ENCODE assay signal across 11 mouse cellular contexts in the genomic region with DNA sequence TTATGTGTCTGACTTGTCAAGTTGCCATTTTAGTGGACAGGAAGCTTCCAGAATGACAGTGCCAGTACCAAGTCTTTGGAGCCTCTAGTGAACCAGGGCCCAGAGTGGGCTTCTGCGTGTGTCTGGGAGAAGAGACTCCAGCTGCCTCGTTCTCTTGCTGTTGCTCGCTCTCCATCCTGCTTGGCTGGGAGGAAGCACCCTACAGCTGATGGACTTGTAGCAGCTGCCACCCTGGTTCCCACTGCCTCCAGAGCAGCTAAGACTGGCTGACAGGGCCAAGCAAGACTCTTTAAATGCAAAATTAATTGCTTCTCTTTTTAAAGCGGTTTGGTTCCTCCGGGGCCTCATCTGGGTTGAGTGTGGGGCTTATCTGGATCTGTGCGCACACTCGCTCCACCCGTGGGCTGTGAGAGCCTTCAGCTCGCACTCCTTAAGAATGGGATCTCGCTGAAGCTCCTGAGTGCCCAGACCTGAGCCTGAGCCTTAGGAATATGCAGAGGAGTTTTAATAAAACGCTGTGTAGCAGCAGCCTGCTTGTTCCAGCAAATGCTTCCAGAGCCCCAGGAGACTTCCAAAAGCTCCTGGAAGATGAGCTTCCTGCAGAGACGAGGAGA.
DNase-seq lines count a peak whose midpoint lies in the region; ATAC-seq and TF ChIP-seq lines count a peak whose summit lies in the region.
"Had no signal": no experiment of that assay in that cellular context is flagged by ENCODE, and none has a peak within 500 bp of the region (broad histone marks: within the 10 kb centered on the region; RNA-seq: fewer than 3 reads in every experiment).

No protein-coding gene starts in this region.

- peaks cover 37% of the 10 kb centered on the region for H3K36me3 ChIP-seq in liver, embryonic 12.5 days
- H3K36me3 ChIP-seq in liver, postnatal 0 days (replicated peaks; ENCODE audit: insufficient read depth, low read length), result peaks cover 14% of the 10 kb centered on the region
- H3K36me3 ChIP-seq in forebrain, embryonic 15.5 days, result peaks cover 16% of the 10 kb centered on the region
- peaks cover 29% of the 10 kb centered on the region for H3K36me3 ChIP-seq in hindbrain, embryonic 13.5 days
- H3K36me3 ChIP-seq in neural tube, embryonic 13.5 days, result peaks cover 29% of the 10 kb centered on the region

- H3K27me3 ChIP-seq in liver, embryonic 12.5 days (replicated peaks), result no peaks in the 10 kb centered on the region
- H3K27me3 ChIP-seq in liver, postnatal 0 days (ENCODE audit: insufficient read depth, low read length), result no peaks in the 10 kb centered on the region
- H3K27me3 ChIP-seq in forebrain, embryonic 15.5 days, result no peaks in the 10 kb centered on the region
- no peaks in the 10 kb centered on the region for H3K27me3 ChIP-seq in hindbrain, embryonic 13.5 days
- no peaks in the 10 kb centered on the region for H3K27me3 ChIP-seq in neural tube, embryonic 13.5 days

- no peak overlapping the region for H3K4me3 ChIP-seq in liver, embryonic 12.5 days
- H3K4me3 ChIP-seq in liver, postnatal 0 days (ENCODE audit: low read depth, low read length), result no peak overlapping the region
- no peak overlapping the region for H3K4me3 ChIP-seq in forebrain, embryonic 15.5 days
- no peak overlapping the region for H3K4me3 ChIP-seq in hindbrain, embryonic 13.5 days
- H3K4me3 ChIP-seq in neural tube, embryonic 13.5 days, result no peak overlapping the region
- H3K4me3 ChIP-seq: erythroblast, embryonic 14.5 days had no signal

- TF ChIP-seq EP300 in liver, postnatal 0 days (IDR thresholded peaks at IDR 0.05; ENCODE audit: low read depth), result no peak

- H3K9ac ChIP-seq in liver, embryonic 12.5 days, result no peak overlapping the region; the same call in 1 of the 2 replicates
- no peak overlapping the region for H3K9ac ChIP-seq in liver, postnatal 0 days (replicated peaks)
- no peak overlapping the region for H3K9ac ChIP-seq in forebrain, embryonic 15.5 days (replicated peaks)
- peak overlapping the region; percentile 39; the same call in 1 of the 2 replicates for H3K9ac ChIP-seq in hindbrain, embryonic 13.5 days
- peak overlapping the region; percentile 6; the same call in 1 of the 2 replicates for H3K9ac ChIP-seq in neural tube, embryonic 13.5 days

- H3K4me1 ChIP-seq in liver, embryonic 12.5 days, result peaks cover 57% of the 10 kb centered on the region
- peaks cover 12% of the 10 kb centered on the region for H3K4me1 ChIP-seq in liver, postnatal 0 days (ENCODE audit: insufficient read depth)
- peaks cover 55% of the 10 kb centered on the region for H3K4me1 ChIP-seq in forebrain, embryonic 15.5 days
- H3K4me1 ChIP-seq in hindbrain, embryonic 13.5 days (replicated peaks), result peaks cover 66% of the 10 kb centered on the region
- peaks cover 55% of the 10 kb centered on the region for H3K4me1 ChIP-seq in neural tube, embryonic 13.5 days (replicated peaks)

- WGBS in liver, embryonic 12.5 days (ENCODE audit: insufficient replicate concordance), result 34% methylated on average over 12 of the region's 12 CpGs
- WGBS in liver, postnatal 0 days (ENCODE audit: insufficient replicate concordance), result 45% methylated on average over 12 of the region's 12 CpGs
- 43% methylated on average over 12 of the region's 12 CpGs for WGBS in forebrain, embryonic 15.5 days
- WGBS in hindbrain, embryonic 13.5 days, result 34% methylated on average over 12 of the region's 12 CpGs
- 31% methylated on average over 12 of the region's 12 CpGs for WGBS in neural tube, embryonic 13.5 days

- DNase-seq in liver, postnatal 0 days, result no peak
- no peak for DNase-seq in spleen, adult 12 weeks (ENCODE audit: low spot score)
- DNase-seq in right cerebral cortex, postnatal 25 days, result no peak
- DNase-seq: heart, adult 11 months; heart, postnatal 10 days; thymus, postnatal 4 days had no signal

- peak overlapping the region; percentile 34; the same call in 1 of the 2 replicates for H3K27ac ChIP-seq in liver, embryonic 12.5 days
- no peak overlapping the region for H3K27ac ChIP-seq in liver, postnatal 0 days (ENCODE audit: low read depth)
- peak overlapping the region; percentile 76 for H3K27ac ChIP-seq in forebrain, embryonic 15.5 days (replicated peaks)
- H3K27ac ChIP-seq in hindbrain, embryonic 13.5 days, result peak overlapping the region; percentile 80
- H3K27ac ChIP-seq in neural tube, embryonic 13.5 days (replicated peaks), result peak overlapping the region; percentile 71

- ATAC-seq in liver, embryonic 12.5 days, result no peak
- ATAC-seq in liver, postnatal 0 days, result no peak
- ATAC-seq in forebrain, embryonic 15.5 days (replicated peaks), result peak; percentile 48; the same call in 1 of the 2 replicates
- peak; percentile 50; the same call in 1 of the 2 replicates for ATAC-seq in hindbrain, embryonic 13.5 days (ENCODE audit: low FRiP score)
- peak; percentile 44; the same call in 1 of the 2 replicates for ATAC-seq in neural tube, embryonic 13.5 days (ENCODE audit: low read depth)

- no peak for TF ChIP-seq CTCF in liver, postnatal 0 days (IDR thresholded peaks at IDR 0.05; ENCODE audit: low read depth)

- H3K4me2 ChIP-seq in liver, embryonic 12.5 days, result peak overlapping the region; percentile 21
- H3K4me2 ChIP-seq in liver, postnatal 0 days (ENCODE audit: low read depth, low read length), result no peak overlapping the region
- no peak overlapping the region for H3K4me2 ChIP-seq in forebrain, embryonic 15.5 days (replicated peaks)
- H3K4me2 ChIP-seq in hindbrain, embryonic 13.5 days, result peak overlapping the region; percentile 31
- H3K4me2 ChIP-seq in neural tube, embryonic 13.5 days, result no peak overlapping the region

- H3K9me3 ChIP-seq in liver, embryonic 12.5 days (replicated peaks), result no peaks in the 10 kb centered on the region
- H3K9me3 ChIP-seq in liver, postnatal 0 days (ENCODE audit: low read length), result no peaks in the 10 kb centered on the region
- no peaks in the 10 kb centered on the region for H3K9me3 ChIP-seq in forebrain, embryonic 15.5 days
- H3K9me3 ChIP-seq in hindbrain, embryonic 13.5 days, result no peaks in the 10 kb centered on the region
- no peaks in the 10 kb centered on the region for H3K9me3 ChIP-seq in neural tube, embryonic 13.5 days

Comparison
In these comparisons a context has a peak if more than half of its experiments do, and no peak if none do; other contexts are left out.
1. H3K4me2 ChIP-seq: peak in liver, embryonic 12.5 days (single experiment) and hindbrain, embryonic 13.5 days (single experiment); none in liver, postnatal 0 days (single experiment), forebrain, embryonic 15.5 days (single experiment) and neural tube, embryonic 13.5 days (single experiment).
2. ATAC-seq: peak in forebrain, embryonic 15.5 days (single experiment), hindbrain, embryonic 13.5 days (single experiment) and neural tube, embryonic 13.5 days (single experiment); none in liver, embryonic 12.5 days (single experiment) and liver, postnatal 0 days (single experiment).
3. H3K9ac ChIP-seq: peak in hindbrain, embryonic 13.5 days (single experiment) and neural tube, embryonic 13.5 days (single experiment); none in liver, embryonic 12.5 days (single experiment), liver, postnatal 0 days (single experiment) and forebrain, embryonic 15.5 days (single experiment).